Mouse (Mus musculus): Measurements from ENCODE around the gene Olfr220.

Olfr220 gene

DNA sequence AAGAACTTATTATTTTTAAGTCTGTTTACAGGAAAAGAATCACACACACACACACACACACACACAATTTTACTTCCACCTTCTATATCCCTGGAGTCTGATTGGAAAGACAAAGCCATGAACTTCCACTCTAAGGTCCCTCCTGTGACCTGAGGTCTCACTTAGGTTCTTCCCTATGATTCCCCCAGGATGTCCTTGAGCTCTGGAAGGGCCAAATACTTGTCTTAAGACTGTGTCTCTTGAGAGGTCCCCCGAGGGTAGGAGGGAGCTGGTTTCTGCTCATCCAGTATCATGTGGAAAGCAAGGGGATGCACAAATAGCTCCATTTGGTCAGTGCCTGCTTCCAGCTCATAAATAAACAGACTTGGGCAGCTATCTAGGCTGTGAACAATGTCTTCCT, at the start of gene Olfr220:
TSS of gene Olfr220 (plus strand) at position 301 of the 400 bp plus-strand sequence.
- DNase-seq (ENCODE audit: low spot score), result no peak

- no peak for DNase-seq (ENCODE audit: low spot score)
Observed at GRCm38 (mm10) chr1:174422959-174423358, 18.9 kb upstream of the Olfr220 start.

- no peak for DNase-seq (ENCODE audit: low spot score)
Observed at GRCm38 (mm10) chr1:174423764-174424163, 18.1 kb upstream of the Olfr220 start, which contains the start of gene Olfr414. Gene Olfr414 (plus strand): TSS chr1:174424064.

GRCm38 (mm10) chr1:174426180-174426986, 15.5 kb upstream of the Olfr220 start:
- no peak for DNase-seq (ENCODE audit: low spot score)

DNA sequence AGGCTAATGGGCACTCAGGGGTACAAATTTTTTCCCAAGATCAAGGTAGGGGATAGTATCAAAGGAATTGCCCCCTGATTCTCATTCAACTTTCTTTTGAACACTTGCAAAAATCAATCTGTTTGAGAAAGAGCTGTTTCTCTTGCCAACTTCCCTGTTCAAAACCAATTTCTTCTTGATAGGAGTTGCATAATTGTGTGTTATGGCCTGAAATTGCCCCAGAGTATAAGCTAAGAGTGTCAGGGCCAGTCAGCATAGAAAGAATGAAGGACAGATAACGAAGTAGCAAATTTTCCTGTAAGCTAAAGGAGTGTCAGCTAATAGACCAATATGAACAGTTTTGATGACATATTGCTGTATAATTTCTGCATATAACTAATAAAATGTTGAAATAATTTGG, 14.5 kb upstream of the Olfr220 start:
- DNase-seq (ENCODE audit: low spot score), result no peak

DNA sequence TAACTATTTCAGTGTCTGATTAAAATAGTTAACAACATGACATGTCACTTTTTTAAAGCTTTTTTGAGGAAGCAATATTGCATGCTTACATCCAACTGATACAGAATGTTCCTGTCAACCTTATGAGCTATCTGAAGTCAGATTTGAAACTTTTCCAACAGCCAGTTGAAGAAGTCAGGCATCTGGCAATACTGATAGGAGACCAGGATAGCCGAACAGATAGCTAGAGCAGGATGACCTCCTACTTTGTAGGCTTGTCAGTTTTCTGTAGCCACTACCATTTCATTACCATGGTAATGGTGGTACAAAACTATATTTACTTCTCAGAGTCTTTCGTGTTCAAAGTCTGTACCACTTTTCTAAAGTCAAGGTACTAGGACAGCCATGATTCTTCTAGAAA, 13.5 kb upstream of the Olfr220 start:
- no peak for DNase-seq (ENCODE audit: low spot score)

DNA sequence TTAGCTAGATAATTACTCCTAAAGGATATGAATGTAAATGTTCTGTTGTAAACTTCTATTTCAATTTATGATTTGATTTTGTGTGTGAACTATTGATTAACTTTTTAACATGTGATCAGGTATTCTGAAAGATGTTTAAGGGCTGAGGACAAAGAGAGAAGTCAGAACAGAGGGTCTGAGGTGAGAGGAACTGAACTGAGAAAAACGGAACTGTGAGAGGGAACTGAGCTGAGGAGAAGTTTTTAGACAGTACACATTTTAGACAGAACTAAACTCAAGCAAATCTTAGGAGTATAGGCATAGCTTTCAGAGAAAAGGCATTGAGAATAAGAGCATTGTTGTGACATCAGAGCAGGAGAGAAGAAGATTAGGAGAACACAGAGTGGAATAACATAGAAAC, 7.8 kb upstream of the Olfr220 start:
- no peak for DNase-seq (ENCODE audit: low spot score)

GRCm38 (mm10) chr1:174455100-174455499, 13.2 kb downstream of the Olfr220 start:
- DNase-seq (ENCODE audit: low spot score), result no peak

- no peak for DNase-seq (ENCODE audit: low spot score)
Observed at GRCm38 (mm10) chr1:174465385-174465784, 23.5 kb downstream of the Olfr220 start.

GRCm38 (mm10) chr1:174466240-174466639, 24.4 kb downstream of the Olfr220 start:
- DNase-seq (ENCODE audit: low spot score), result no peak

- no peak for DNase-seq (ENCODE audit: low spot score)
Observed at GRCm38 (mm10) chr1:174469736-174470135, 27.9 kb downstream of the Olfr220 start.

GRCm38 (mm10) chr1:174482567-174482966, 40.7 kb downstream of the Olfr220 start:
- DNase-seq (ENCODE audit: low spot score), result no peak

DNA sequence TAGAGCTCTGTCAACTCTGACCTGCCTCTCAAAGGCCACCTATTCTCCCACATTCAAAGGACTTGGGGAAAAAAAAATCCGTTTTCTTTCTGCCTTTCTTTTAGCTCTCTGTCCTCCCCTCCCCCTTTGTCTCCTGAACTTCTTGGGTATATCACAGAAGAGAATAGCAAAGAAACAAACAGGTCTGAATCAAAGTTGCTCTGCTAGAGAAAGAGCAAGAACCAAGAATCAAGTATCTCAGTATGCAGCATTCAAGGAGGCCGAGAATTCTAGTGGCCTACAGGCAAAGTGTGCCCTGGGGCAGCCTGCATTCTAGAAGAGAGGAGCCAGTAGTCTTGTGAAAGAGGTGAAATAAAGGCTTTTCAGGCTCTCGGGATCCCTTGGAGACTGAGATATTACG, 58.2 kb downstream of the Olfr220 start:
- DNase-seq (ENCODE audit: low spot score), result no peak
